Mouse (Mus musculus): ENCODE data around the gene Upk3a. TPM values are rescaled to one million over a fixed set of nuclear protein-coding genes. Genes with fewer than 3 reads are reported as not detected.

Gene Upk3a
- polyA plus RNA-seq, 1 experiment = 4.7 TPM

DNA sequence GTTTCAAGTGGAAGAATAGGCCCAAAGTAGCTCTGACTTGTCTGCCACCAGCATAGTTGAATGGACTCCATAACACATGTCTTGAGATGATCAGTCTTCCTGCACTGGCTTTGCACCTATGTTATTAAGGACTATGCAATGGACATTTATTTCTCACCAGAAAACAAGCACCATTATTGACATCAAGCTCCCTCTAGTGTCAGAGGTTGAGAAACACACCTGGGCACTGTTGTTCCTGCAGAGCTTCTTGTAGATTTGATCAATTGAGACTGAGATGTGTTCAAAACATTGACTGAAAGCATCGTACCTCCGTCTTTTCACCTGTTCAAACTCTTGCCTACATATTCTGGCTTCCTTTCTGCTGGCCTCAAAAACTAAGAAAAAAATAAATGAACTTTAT lies 53.6 kb downstream of the Upk3a start:
- no peaks in the 10 kb centered on the region for H3K4me1 ChIP-seq (replicated peaks; ENCODE audit: control insufficient read depth, insufficient read depth, low read length)
- H3K27ac ChIP-seq (ENCODE audit: control insufficient read depth, insufficient read depth, low read length) = no peak overlapping the region
- WGBS = 30% methylated on average over 2 of the region's 2 CpGs
- TF ChIP-seq POLR2A (IDR thresholded peaks at IDR 0.05; ENCODE audit: control insufficient read depth, extremely low read depth, insufficient read depth, low read length, poor library complexity) (no peak), CTCF (IDR thresholded peaks at IDR 0.05; ENCODE audit: borderline replicate concordance, control insufficient read depth, extremely low read depth, insufficient read depth, low read length, poor library complexity) (no peak)
- H3K4me3 ChIP-seq (ENCODE audit: control insufficient read depth, insufficient read depth, low read length) = no peak overlapping the region
- DNase-seq = peak; percentile 29
- no peaks in the 10 kb centered on the region for H3K27me3 ChIP-seq (ENCODE audit: control insufficient read depth, insufficient read depth, low read length)
- no peaks in the 10 kb centered on the region for H3K36me3 ChIP-seq (ENCODE audit: control insufficient read depth, insufficient read depth, low read length)

Other genes with a start within 250 kb of the Upk3a start
- 2.7 and 3.0 TPM in 2 replicates for gene Phf21b, start 161.1 kb upstream of the Upk3a start, polyA plus RNA-seq (2012; rRNA removed)
- 1.0 and 1.3 TPM in 2 replicates for gene Gm29666, start 97.1 kb upstream of the Upk3a start, polyA plus RNA-seq (2012; rRNA removed)
- gene Nup50, start 93.7 kb upstream of the Upk3a start, polyA plus RNA-seq (2012; rRNA removed) = 17.7 and 20.0 TPM in 2 replicates
- 15.9 and 19.6 TPM in 2 replicates for gene 5031439G07Rik, start 28.6 kb upstream of the Upk3a start, polyA plus RNA-seq (2012; rRNA removed)
- 6.8 TPM in 2 replicates for gene Fam118a, start 11.8 kb downstream of the Upk3a start, polyA plus RNA-seq (2012; rRNA removed)
- 0.24 TPM in 1 of 2 replicates, not detected in the other for gene Smc1b, start 114.8 kb downstream of the Upk3a start, polyA plus RNA-seq (2012; rRNA removed)
- 0.09 and 0.19 TPM in 2 replicates for gene Ribc2, start 114.9 kb downstream of the Upk3a start, polyA plus RNA-seq (2012; rRNA removed)
- gene Fbln1, start 188.8 kb downstream of the Upk3a start, polyA plus RNA-seq (2012; rRNA removed) = 28.6 and 46.8 TPM in 2 replicates

All from thymus, adult 2 months (tissue).